Mouse (Mus musculus) CH12.LX (cell line): ENCODE results near the gene Slc26a8. TPM values are rescaled to one million over a fixed set of nuclear protein-coding genes. Genes with fewer than 3 reads are reported as not detected.
A peak's percentile ranks its signal among the peaks of the same experiment; 100 is the strongest.

Source experiments
- DNase-seq: peaks from one replicate; pipeline ENCODE4 v3.0.0-alpha.2; 2013; ENCODE audit errors: extremely low read depth
- H3K27ac ChIP-seq: 2 replicates; pipeline ENCODE4 v1.5.1; 2012; ENCODE audit warnings: low read depth, mild to moderate bottlenecking, control low read depth, moderate library complexity; ENCODE audit not compliant: insufficient read depth
- H3K27me3 ChIP-seq: replicated peaks from 2 replicates; pipeline ENCODE3; 2012; ENCODE audit warnings: inconsistent platforms
- H3K36me3 ChIP-seq, 2 experiments: replicated peaks in 1 of 2; 2 replicates each; pipeline versions ENCODE3 to v1.6.1; 2012; ENCODE audit warnings: inconsistent platforms in 1 of 2, low read length in 1 of 2, mild to moderate bottlenecking in 1 of 2, mixed read lengths in 1 of 2, moderate library complexity in 1 of 2; ENCODE audit not compliant: control insufficient read depth in 1 of 2, insufficient read depth in 1 of 2
- H3K4me1 ChIP-seq, 2 experiments: 2 replicates each; pipeline ENCODE4 v1.6.1; 2012; ENCODE audit warnings: inconsistent platforms in 1 of 2, moderate library complexity in 1 of 2; ENCODE audit not compliant: insufficient read depth in 2 of 2, control insufficient read depth in 1 of 2
- H3K4me2 ChIP-seq: 2 replicates; pipeline ENCODE4 v1.6.1; 2012; ENCODE audit warnings: low read depth, mild to moderate bottlenecking, control low read depth; ENCODE audit not compliant: poor library complexity, insufficient read depth, severe bottlenecking
- H3K4me3 ChIP-seq, 3 experiments: fragments of 150-350 bp in 1 of 3; sonication (generic) in 1 of 3; replicated peaks in 1 of 3; 2 replicates each; pipeline versions ENCODE3 to v1.5.1; 2011 to 2012; ENCODE audit warnings: low read depth in 2 of 3, low read length in 2 of 3, mild to moderate bottlenecking in 2 of 3, moderate library complexity in 2 of 3, control low read depth in 1 of 3, improper control_type of control experiment in 1 of 3, inconsistent platforms in 1 of 3, mixed read lengths in 1 of 3; ENCODE audit not compliant: poor library complexity in 1 of 3
- H3K79me2 ChIP-seq: replicated peaks from 2 replicates; pipeline ENCODE4 v1.6.1; 2012; ENCODE audit warnings: mild to moderate bottlenecking, moderate library complexity; ENCODE audit not compliant: control insufficient read depth, poor library complexity, insufficient read depth, severe bottlenecking; ENCODE audit errors: extremely low read depth
- H3K9ac ChIP-seq: 2 replicates; pipeline ENCODE4 v1.6.1; 2012; ENCODE audit warnings: low read depth, mild to moderate bottlenecking, control low read depth, moderate library complexity; ENCODE audit not compliant: insufficient read depth
- H3K9me3 ChIP-seq: replicated peaks from 2 replicates; pipeline ENCODE3; 2012; ENCODE audit warnings: low read length, inconsistent platforms, mixed read lengths
- BHLHE40 ChIP-seq: IDR thresholded peaks from 2 replicates; pipeline ENCODE4 v1.6.1; 2011; ENCODE audit warnings: mild to moderate bottlenecking, low read depth, low read length, improper control_type of control experiment
- CTCF ChIP-seq, 2 experiments: IDR thresholded peaks in 1 of 2; conservative IDR thresholded peaks in 1 of 2; 2 replicates each; pipeline ENCODE4 v1.5.1; 2011 to 2012; ENCODE audit warnings: low read depth in 2 of 2, low read length in 2 of 2, improper control_type of control experiment in 1 of 2, inconsistent platforms in 1 of 2, mild to moderate bottlenecking in 1 of 2, moderate library complexity in 1 of 2
- E2F4 ChIP-seq: IDR thresholded peaks from 2 replicates; pipeline ENCODE4 v1.6.1; 2011; ENCODE audit warnings: low read depth, low read length, improper control_type of control experiment; ENCODE audit not compliant: insufficient replicate concordance
- GABPA ChIP-seq: IDR thresholded peaks from 2 replicates; pipeline ENCODE4 v1.6.1; 2012; ENCODE audit warnings: low read depth, low read length, improper control_type of control experiment, inconsistent platforms; ENCODE audit not compliant: insufficient replicate concordance
- HCFC1 ChIP-seq: IDR thresholded peaks from 2 replicates; pipeline ENCODE4 v1.6.1; 2012; ENCODE audit warnings: low read depth, mild to moderate bottlenecking, inconsistent platforms, low read length, improper control_type of control experiment
- IRF4 ChIP-seq: IDR thresholded peaks from 2 replicates; pipeline ENCODE4 v1.6.1; 2014; ENCODE audit warnings: low read depth, mild to moderate bottlenecking, inconsistent platforms, low read length, improper control_type of control experiment
- MEF2A ChIP-seq: IDR thresholded peaks from 2 replicates; pipeline ENCODE4 v1.6.1; 2014; ENCODE audit warnings: low read depth, mild to moderate bottlenecking, inconsistent platforms, low read length, improper control_type of control experiment, borderline replicate concordance
- MYC ChIP-seq: IDR thresholded peaks from 2 replicates; pipeline ENCODE4 v1.6.1; 2011; ENCODE audit warnings: low read depth, mild to moderate bottlenecking, improper control_type of control experiment, low read length
- NELFE ChIP-seq: IDR thresholded peaks from 2 replicates; pipeline ENCODE4 v1.6.1; 2011; ENCODE audit warnings: low read depth, low read length, improper control_type of control experiment
- PAX5 ChIP-seq: IDR thresholded peaks from 2 replicates; pipeline ENCODE4 v1.6.1; 2012; ENCODE audit warnings: low read length, inconsistent platforms, mixed read lengths
- POLR2AphosphoS2 ChIP-seq: IDR thresholded peaks from 2 replicates; pipeline ENCODE4 v1.6.1; 2011; ENCODE audit warnings: low read depth, low read length, improper control_type of control experiment
- RAD21 ChIP-seq: IDR thresholded peaks from 2 replicates; pipeline ENCODE4 v1.6.1; 2011; ENCODE audit warnings: low read depth, mild to moderate bottlenecking, low read length, improper control_type of control experiment, moderate library complexity
- RCOR1 ChIP-seq: conservative IDR thresholded peaks from 2 replicates; pipeline ENCODE4 v1.6.1; 2012; ENCODE audit warnings: low read depth, mild to moderate bottlenecking, inconsistent platforms, low read length, improper control_type of control experiment
- SIN3A ChIP-seq: IDR thresholded peaks from 2 replicates; pipeline ENCODE4 v1.6.1; 2012; ENCODE audit warnings: low read length, improper control_type of control experiment, inconsistent platforms
- SMC3 ChIP-seq: IDR thresholded peaks from 2 replicates; pipeline ENCODE4 v1.6.1; 2011; ENCODE audit warnings: low read depth, low read length, improper control_type of control experiment
- TCF12 ChIP-seq: IDR thresholded peaks from 2 replicates; pipeline ENCODE4 v1.6.1; 2014; ENCODE audit warnings: low read depth, mild to moderate bottlenecking, inconsistent platforms, low read length, improper control_type of control experiment
- USF2 ChIP-seq: conservative IDR thresholded peaks from 2 replicates; pipeline ENCODE4 v1.6.1; 2011; ENCODE audit warnings: low read depth, low read length, improper control_type of control experiment
- ZKSCAN1 ChIP-seq: IDR thresholded peaks from 2 replicates; pipeline ENCODE4 v1.6.1; 2012; ENCODE audit warnings: low read depth, inconsistent platforms, low read length, improper control_type of control experiment, borderline replicate concordance
- ZNF384 ChIP-seq: IDR thresholded peaks from 2 replicates; pipeline ENCODE4 v1.6.1; 2012; ENCODE audit warnings: low read depth, low read length, improper control_type of control experiment, inconsistent platforms
- dilution Hi-C: fragments of 300-500 bp; cut with MboI; formaldehyde crosslinking; loops from 2 replicates; pipeline ENCODE4 v1.14.3; 2020; ENCODE audit warnings: low sequenced_read_pairs; ENCODE audit not compliant: extremely low pct_unique_long_range_greater_than_20kb, extremely low pct_ligation_motif_present
- in situ Hi-C: fragments of 300-500 bp; cut with MboI; formaldehyde crosslinking; loops from 3 replicates; pipeline ENCODE4 v1.14.3; 2019; ENCODE audit warnings: low sequenced_read_pairs, low pct_ligation_motif_present, low pct_unique_long_range_greater_than_20kb, mixed read lengths
- polyA plus RNA-seq: library from polyadenylated mRNA; unstranded; fragments of >175 nt; gene quantifications from 2 replicates; pipeline ENCODE4 v1.2.1, GENCODE M21; 2012; ENCODE audit warnings: low read depth; ENCODE audit not compliant: insufficient read length
- total RNA-seq, 2 experiments: library from RNA; depleted of rRNA; stranded (reverse); fragments of 300-350 nt in 1 of 2; fragments of >200 nt in 1 of 2; gene quantifications; 2 replicates each; pipeline ENCODE4 v1.2.3; 2012 to 2014

Slc26a8 gene
- total and polyA plus RNA-seq, 3 experiments: 0.44 TPM; not detected in 2

- H3K79me2 ChIP-seq: no peaks in the 10 kb centered on the region
- DNase-seq: peak; percentile 34
- in situ Hi-C loops: no loop called here
- peaks cover 3% of the 10 kb centered on the region for H3K27me3 ChIP-seq
- H3K4me1 ChIP-seq: peaks cover 0 to 5% of the 10 kb centered on the region in 2 experiments; a peak in 3 of 4 replicates
- no peaks in the 10 kb centered on the region for H3K9me3 ChIP-seq
- TF ChIP-seq RAD21: peak; percentile 83
- TF ChIP-seq MEF2A: no peak
- peak; percentile 70 for TF ChIP-seq SMC3
- TF ChIP-seq CTCF (conservative IDR thresholded peaks at IDR 0.05 in 1 of 2, IDR thresholded peaks at IDR 0.05 in 1 of 2; ENCODE audit: low read depth in 2 of 2, low read length in 2 of 2): peak; percentile 46 to 87; a peak in 3 of 4 replicates
- H3K27ac ChIP-seq: no peak overlapping the region
- H3K4me3 ChIP-seq: no peak overlapping the region
- no peak overlapping the region for H3K9ac ChIP-seq
- dilution Hi-C loops: no loop called here
- H3K36me3 ChIP-seq: no peaks in the 10 kb centered on the region
- no peak overlapping the region for H3K4me2 ChIP-seq
Measured at GRCm38 (mm10) chr17:28648607-28649370, 41.2 kb downstream of the Slc26a8 start.

DNA sequence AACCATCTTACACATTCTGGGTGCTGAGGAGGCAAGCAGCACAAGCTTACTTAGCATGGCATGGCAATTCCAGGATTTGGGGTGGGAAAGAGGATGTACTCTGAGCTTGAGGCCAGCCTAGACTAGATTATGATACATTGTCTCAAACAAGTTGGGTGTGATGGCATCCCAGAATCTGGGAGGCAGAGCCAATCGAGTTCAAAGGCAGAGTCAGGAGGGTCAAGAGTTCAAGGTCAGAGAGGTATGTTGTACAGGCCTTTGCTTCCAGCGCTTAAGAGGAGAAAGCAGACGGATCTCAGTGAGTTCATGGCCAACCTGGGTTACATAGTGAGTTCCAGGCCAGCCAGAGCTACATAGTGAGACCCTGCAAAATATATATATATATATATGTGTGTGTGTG is 43.8 kb downstream of the Slc26a8 start:
- Histone ChIP-seq H3K4me3 (no peak overlapping the region), H3K79me2 (no peaks in the 10 kb centered on the region), H3K4me2 (no peak overlapping the region), H3K9me3 (no peaks in the 10 kb centered on the region), H3K4me1 (peaks cover 0 to 5% of the 10 kb centered on the region in 2 experiments; a peak in 3 of 4 replicates), H3K27me3 (no peaks in the 10 kb centered on the region), H3K36me3 (no peaks in the 10 kb centered on the region), H3K27ac (no peak overlapping the region), H3K9ac (no peak overlapping the region)
- dilution Hi-C loops: no loop called here
- no peak for DNase-seq
- in situ Hi-C loops: no loop called here
- TF ChIP-seq GABPA (no peak), SIN3A (no peak), BHLHE40 (no peak), HCFC1 (no peak), RCOR1 (no peak), NELFE (no peak), IRF4 (no peak)

- no peaks in the 10 kb centered on the region for H3K27me3 ChIP-seq
- H3K4me2 ChIP-seq: no peak overlapping the region
- no peak for DNase-seq
- H3K9me3 ChIP-seq: no peaks in the 10 kb centered on the region
- H3K36me3 ChIP-seq: no peaks in the 10 kb centered on the region
- TF ChIP-seq E2F4 (no peak), POLR2AphosphoS2 (no peak), MYC (no peak), USF2 (no peak), BHLHE40 (no peak), HCFC1 (no peak), SIN3A (no peak), RAD21 (no peak), ZNF384 (no peak), ZKSCAN1 (no peak), NELFE (no peak), TCF12 (no peak), PAX5 (no peak)
- dilution Hi-C loops (no loop called here), in situ Hi-C loops (no loop called here)
- peaks cover 0 to 5% of the 10 kb centered on the region in 2 experiments; a peak in 3 of 4 replicates for H3K4me1 ChIP-seq
- no peak overlapping the region for H3K9ac ChIP-seq
- no peaks in the 10 kb centered on the region for H3K79me2 ChIP-seq
- no peak overlapping the region for H3K4me3 ChIP-seq
- H3K27ac ChIP-seq: no peak overlapping the region
Measured at GRCm38 (mm10) chr17:28644112-28644511, 45.9 kb downstream of the Slc26a8 start.
